Mouse (Mus musculus) kidney, embryonic 14.5 days (tissue): ENCODE results near the gene Nme1. TPM values are rescaled to one million over a fixed set of nuclear protein-coding genes. Genes with fewer than 3 reads are reported as not detected.

ENCODE experiments used
- ATAC-seq: fragments of 200-750 bp; cut with Nextera tagmentation; 2 replicates; pipeline ENCODE4 v1.8.0; 2017; ENCODE audit warnings: moderate number of reproducible peaks, mild to moderate bottlenecking, moderate TSS enrichment, moderate library complexity; ENCODE audit not compliant: low FRiP score, low TSS enrichment
- H3K27ac ChIP-seq: fragments of 300-500 bp; sonication (generic); 2 replicates; pipeline ENCODE4 v1.5.1; 2014; ENCODE audit warnings: low read depth, mild to moderate bottlenecking, low read length, moderate library complexity, mixed read lengths
- H3K27me3 ChIP-seq: fragments of 300-500 bp; sonication (generic); 2 replicates; pipeline ENCODE4 v1.6.1; 2014; ENCODE audit warnings: mild to moderate bottlenecking, low read length; ENCODE audit not compliant: control insufficient read depth, insufficient read depth
- H3K36me3 ChIP-seq: fragments of 300-500 bp; sonication (generic); 2 replicates; pipeline ENCODE4 v1.6.1; 2014; ENCODE audit warnings: low read length, mixed read lengths; ENCODE audit not compliant: control insufficient read depth, insufficient read depth
- H3K4me1 ChIP-seq: fragments of 300-500 bp; sonication (generic); 2 replicates; pipeline ENCODE4 v1.6.1; 2014; ENCODE audit warnings: low read length, mixed read lengths; ENCODE audit not compliant: control insufficient read depth, insufficient read depth
- H3K4me2 ChIP-seq: fragments of 300-500 bp; sonication (generic); replicated peaks from 2 replicates; pipeline ENCODE4 v1.6.1; 2014; ENCODE audit warnings: low read depth, mild to moderate bottlenecking, low read length
- H3K4me3 ChIP-seq: fragments of 300-500 bp; sonication (generic); 2 replicates; pipeline ENCODE4 v1.5.1; 2014; ENCODE audit warnings: mild to moderate bottlenecking, low read length
- H3K9ac ChIP-seq: fragments of 300-500 bp; sonication (generic); 2 replicates; pipeline ENCODE4 v1.6.1; 2014; ENCODE audit warnings: low read depth, mild to moderate bottlenecking, low read length, moderate library complexity
- H3K9me3 ChIP-seq: fragments of 300-500 bp; sonication (generic); 2 replicates; pipeline ENCODE4 v1.6.1; 2016; ENCODE audit warnings: low read length; ENCODE audit not compliant: control insufficient read depth
- WGBS: fragments of 180-500 bp; shearing (Covaris S2); extraction: QIAGEN DNeasy Blood & Tissue Kit; methylation state at CpG from one replicate; pipeline ENCODE4 v1.1.7; 2014; 5-methylcytosine and 5-hydroxymethylcytosine counted together
- polyA plus RNA-seq: library from polyadenylated mRNA; unstranded; fragments of >200 nt; fragmentation: Nextera tagmentation; extraction: Ambion mirVana; gene quantifications from 2 replicates; pipeline ENCODE4 v1.2.1, GENCODE M21; 2014

Nme1 gene
- polyA plus RNA-seq, 1 experiment from 2014 or later = 211 TPM

- Histone ChIP-seq H3K9ac (no peak overlapping the region), H3K27ac (no peak overlapping the region), H3K36me3 (peaks cover 18% of the 10 kb centered on the region), H3K27me3 (no peaks in the 10 kb centered on the region), H3K4me1 (peaks cover 4% of the 10 kb centered on the region; the same call in 1 of the 2 replicates), H3K4me3 (no peak overlapping the region), H3K9me3 (no peaks in the 10 kb centered on the region), H3K4me2 (no peak overlapping the region)
- no peak for ATAC-seq
- 96% methylated on average over 6 of the region's 6 CpGs for WGBS
These were observed 850 bp upstream of the Nme1 start for GRCm38 (mm10) chr11:93969171-93969570.

GRCm38 (mm10) chr11:93968848-93969128, 467 bp upstream of the Nme1 start:
- Histone ChIP-seq H3K4me3 (peak overlapping the region; percentile 90), H3K27me3 (no peaks in the 10 kb centered on the region), H3K9me3 (no peaks in the 10 kb centered on the region), H3K9ac (peak overlapping the region; percentile 40; the same call in 1 of the 2 replicates), H3K27ac (no peak overlapping the region), H3K4me2 (peak overlapping the region; percentile 39), H3K36me3 (peaks cover 22% of the 10 kb centered on the region), H3K4me1 (peaks cover 4% of the 10 kb centered on the region; the same call in 1 of the 2 replicates)
- WGBS = 43% methylated on average over 6 of the region's 6 CpGs
- ATAC-seq = no peak

GRCm38 (mm10) chr11:93967381-93967780, 940 bp downstream of the Nme1 start:
- H3K36me3 ChIP-seq = peaks cover 35% of the 10 kb centered on the region
- H3K27ac ChIP-seq = peak overlapping the region; percentile 63; the same call in 1 of the 2 replicates
- H3K9ac ChIP-seq = peak overlapping the region; percentile 78
- no peaks in the 10 kb centered on the region for H3K27me3 ChIP-seq
- peaks cover 4% of the 10 kb centered on the region; the same call in 1 of the 2 replicates for H3K4me1 ChIP-seq
- 2% methylated on average over 11 of the region's 11 CpGs for WGBS
- no peaks in the 10 kb centered on the region for H3K9me3 ChIP-seq
- peak overlapping the region; percentile 55 for H3K4me2 ChIP-seq
- peak overlapping the region; percentile 90 for H3K4me3 ChIP-seq
- ATAC-seq = no peak

- peaks cover 52% of the 10 kb centered on the region for H3K36me3 ChIP-seq
- no peak for ATAC-seq
- WGBS = 94% methylated on average over 6 of the region's 6 CpGs
- H3K4me3 ChIP-seq = no peak overlapping the region
- H3K4me1 ChIP-seq = peaks cover 4% of the 10 kb centered on the region; the same call in 1 of the 2 replicates
- no peak overlapping the region for H3K9ac ChIP-seq
- H3K27me3 ChIP-seq = no peaks in the 10 kb centered on the region
- H3K27ac ChIP-seq = no peak overlapping the region
- H3K4me2 ChIP-seq = no peak overlapping the region
- no peaks in the 10 kb centered on the region for H3K9me3 ChIP-seq
These were observed 2.9 kb downstream of the Nme1 start for GRCm38 (mm10) chr11:93965391-93965790.

GRCm38 (mm10) chr11:93963013-93963412, 5.3 kb downstream of the Nme1 start:
- Histone ChIP-seq H3K4me2 (no peak overlapping the region), H3K36me3 (peaks cover 71% of the 10 kb centered on the region), H3K4me1 (peaks cover 4% of the 10 kb centered on the region; the same call in 1 of the 2 replicates), H3K27ac (no peak overlapping the region), H3K9ac (no peak overlapping the region), H3K4me3 (no peak overlapping the region), H3K9me3 (no peaks in the 10 kb centered on the region), H3K27me3 (no peaks in the 10 kb centered on the region)
- WGBS = 92% methylated on average over 4 of the region's 4 CpGs
- ATAC-seq = no peak

GRCm38 (mm10) chr11:93961482-93961881, 6.8 kb downstream of the Nme1 start:
- H3K9me3 ChIP-seq = no peaks in the 10 kb centered on the region
- no peak overlapping the region for H3K4me3 ChIP-seq
- no peaks in the 10 kb centered on the region for H3K27me3 ChIP-seq
- no peak for ATAC-seq
- no peak overlapping the region for H3K4me2 ChIP-seq
- H3K27ac ChIP-seq = no peak overlapping the region
- 93% methylated on average over 6 of the region's 6 CpGs for WGBS
- H3K36me3 ChIP-seq = peaks cover 75% of the 10 kb centered on the region
- H3K4me1 ChIP-seq = peaks cover 4% of the 10 kb centered on the region; the same call in 1 of the 2 replicates
- H3K9ac ChIP-seq = no peak overlapping the region

GRCm38 (mm10) chr11:93957746-93958145, 10.6 kb downstream of the Nme1 start:
- Histone ChIP-seq H3K27me3 (no peaks in the 10 kb centered on the region), H3K4me2 (no peak overlapping the region), H3K4me3 (no peak overlapping the region), H3K36me3 (peaks cover 54% of the 10 kb centered on the region), H3K4me1 (peaks cover 20% of the 10 kb centered on the region; the same call in 1 of the 2 replicates), H3K9me3 (no peaks in the 10 kb centered on the region), H3K9ac (no peak overlapping the region), H3K27ac (no peak overlapping the region)
- ATAC-seq = no peak
- 60% methylated on average over 4 of the region's 4 CpGs for WGBS

GRCm38 (mm10) chr11:93957031-93957555, 11.2 kb downstream of the Nme1 start:
- H3K4me2 ChIP-seq = no peak overlapping the region
- no peaks in the 10 kb centered on the region for H3K27me3 ChIP-seq
- H3K9me3 ChIP-seq = no peaks in the 10 kb centered on the region
- no peak overlapping the region for H3K4me3 ChIP-seq
- no peak for ATAC-seq
- peaks cover 25% of the 10 kb centered on the region; the same call in 1 of the 2 replicates for H3K4me1 ChIP-seq
- H3K27ac ChIP-seq = no peak overlapping the region
- 88% methylated on average over 2 of the region's 2 CpGs for WGBS
- H3K36me3 ChIP-seq = peaks cover 51% of the 10 kb centered on the region
- H3K9ac ChIP-seq = no peak overlapping the region

GRCm38 (mm10) chr11:93956159-93956558, 12.2 kb downstream of the Nme1 start, which contains the start of gene Nme2:
Nme2 (minus strand) TSS chr11:93956259.
- Histone ChIP-seq H3K4me1 (peaks cover 27% of the 10 kb centered on the region; the same call in 1 of the 2 replicates), H3K4me2 (peak within 1 kb of the TSS; percentile 89), H3K27ac (peak within 1 kb of the TSS; percentile 90), H3K36me3 (peaks cover 52% of the 10 kb centered on the region), H3K4me3 (peak within 1 kb of the TSS; percentile 75), H3K9me3 (no peaks in the 10 kb centered on the region), H3K9ac (peak within 1 kb of the TSS; percentile 81), H3K27me3 (no peaks in the 10 kb centered on the region)
- peak; percentile 28 for ATAC-seq
- WGBS = under 1% methylated on average over 6 of the region's 6 CpGs
